Mouse (Mus musculus) megakaryocyte, embryonic 14.5 days (primary cell): ENCODE results near the gene Wrnip1.
"Not testable (repeated sequence)": the region's sequence is repeated elsewhere in the genome, so short reads cannot be mapped to it uniquely, and the experiment has no call there.

Experiments used
- FLI1 ChIP-seq: IDR thresholded peaks from 2 replicates; pipeline ENCODE4 v1.6.1; 2012; ENCODE audit warnings: low read length, inconsistent platforms, mixed read lengths
- GATA1 ChIP-seq: IDR thresholded peaks from 3 replicates; pipeline ENCODE4 v1.6.1; 2012; ENCODE audit warnings: mixed read lengths, low read length, inconsistent platforms, borderline replicate concordance

DNA sequence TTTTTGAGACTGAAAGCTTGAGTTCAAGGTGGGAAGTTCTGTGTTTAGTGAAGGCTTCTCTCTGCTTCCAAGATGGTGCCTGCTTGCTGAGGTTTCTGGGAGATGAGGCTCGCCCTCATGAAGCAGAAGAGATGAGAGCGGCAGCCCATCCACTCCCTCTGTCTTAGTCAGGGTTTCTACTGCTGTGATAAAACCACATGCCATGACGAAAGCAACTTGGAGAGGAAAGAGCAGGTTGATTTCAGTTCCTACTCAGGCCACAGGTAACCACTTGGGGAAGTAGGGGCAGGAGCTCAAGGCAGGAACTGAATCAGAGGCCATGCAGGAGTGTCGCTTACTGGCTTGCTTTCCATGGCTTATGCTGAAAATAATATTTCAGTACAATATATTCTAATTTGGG lies 66.4 kb downstream of the Wrnip1 start:
- not testable (repeated sequence) for TF ChIP-seq GATA1, FLI1
